Mouse (Mus musculus) heart, embryonic 16.5 days (tissue): ENCODE results near the gene Amh. TPM values are rescaled to one million over a fixed set of nuclear protein-coding genes. Genes with fewer than 3 reads are reported as not detected.

Source experiments
- ATAC-seq: fragments of 200-750 bp; cut with Nextera tagmentation; replicated peaks from 2 replicates; pipeline ENCODE4 v1.8.0; 2017; ENCODE audit warnings: moderate number of reproducible peaks; ENCODE audit not compliant: insufficient read depth, low FRiP score; ENCODE audit errors: extremely low read depth
- H3K27ac ChIP-seq: fragments of 300-500 bp; sonication (generic); 2 replicates; pipeline ENCODE4 v1.5.1; 2014; ENCODE audit warnings: mild to moderate bottlenecking, low read length, control low read depth, moderate library complexity
- H3K27me3 ChIP-seq: fragments of 300-500 bp; sonication (generic); 2 replicates; pipeline ENCODE4 v1.6.1; 2014; ENCODE audit warnings: low read length, mixed read lengths; ENCODE audit not compliant: control insufficient read depth, insufficient read depth
- H3K36me3 ChIP-seq: fragments of 300-500 bp; sonication (generic); 2 replicates; pipeline ENCODE4 v1.6.1; 2014; ENCODE audit not compliant: control insufficient read depth, insufficient read depth
- H3K4me1 ChIP-seq: fragments of 300-500 bp; sonication (generic); 2 replicates; pipeline ENCODE4 v1.6.1; 2014; ENCODE audit warnings: low read length, mixed read lengths; ENCODE audit not compliant: control insufficient read depth, insufficient read depth
- H3K4me2 ChIP-seq: fragments of 300-500 bp; sonication (generic); 2 replicates; pipeline ENCODE4 v1.6.1; 2014; ENCODE audit warnings: low read depth, mild to moderate bottlenecking, control low read depth, low read length
- H3K4me3 ChIP-seq: fragments of 300-500 bp; sonication (generic); 2 replicates; pipeline ENCODE4 v1.5.1; 2014; ENCODE audit warnings: mild to moderate bottlenecking, control low read depth, low read length
- H3K9ac ChIP-seq: fragments of 300-500 bp; sonication (generic); 2 replicates; pipeline ENCODE4 v1.6.1; 2014; ENCODE audit warnings: low read length, control low read depth
- H3K9me3 ChIP-seq: fragments of 300-500 bp; sonication (generic); replicated peaks from 2 replicates; pipeline ENCODE4 v1.6.1; 2016; ENCODE audit warnings: low read length; ENCODE audit not compliant: control insufficient read depth
- WGBS: fragments of 180-500 bp; shearing (Covaris S2); extraction: QIAGEN DNeasy Blood & Tissue Kit; methylation state at CpG from one replicate; pipeline ENCODE4 v1.1.7; 2014; 5-methylcytosine and 5-hydroxymethylcytosine counted together
- polyA plus RNA-seq: library from polyadenylated mRNA; unstranded; fragments of >200 nt; fragmentation: Nextera tagmentation; extraction: Ambion mirVana; gene quantifications from 2 replicates; pipeline ENCODE4 v1.2.1, GENCODE M21; 2015

Amh gene
- polyA plus RNA-seq, 1 experiment from 2014 or later = 0.13 TPM

DNA sequence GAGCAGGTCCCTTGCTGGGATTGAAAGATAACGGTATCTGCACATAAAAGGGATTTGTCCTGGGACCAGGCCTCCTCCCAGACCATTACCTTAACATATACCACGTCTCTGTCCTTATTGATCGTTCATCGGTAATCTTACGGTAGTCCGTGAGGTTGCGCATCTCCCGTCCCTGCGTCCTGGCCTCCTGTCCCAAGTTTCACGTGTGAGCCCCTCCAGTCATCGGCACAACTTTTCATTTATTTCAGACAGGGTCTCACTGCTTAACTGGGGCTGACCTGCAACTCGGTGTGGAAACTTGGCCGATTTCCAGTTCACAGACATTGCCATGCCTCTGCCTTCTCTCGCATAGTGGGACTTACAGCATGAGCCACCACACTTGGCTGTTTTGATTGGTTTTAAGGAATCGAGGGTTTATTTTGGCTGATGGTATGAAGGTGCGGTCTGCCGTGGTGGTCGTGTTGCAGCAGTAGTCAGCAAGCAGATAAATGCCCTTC lies 5.9 kb upstream of the Amh start:
- 1% methylated on average over 18 of the region's 18 CpGs for WGBS
- H3K36me3 ChIP-seq = peaks cover 52% of the 10 kb centered on the region
- no peak for ATAC-seq

DNA sequence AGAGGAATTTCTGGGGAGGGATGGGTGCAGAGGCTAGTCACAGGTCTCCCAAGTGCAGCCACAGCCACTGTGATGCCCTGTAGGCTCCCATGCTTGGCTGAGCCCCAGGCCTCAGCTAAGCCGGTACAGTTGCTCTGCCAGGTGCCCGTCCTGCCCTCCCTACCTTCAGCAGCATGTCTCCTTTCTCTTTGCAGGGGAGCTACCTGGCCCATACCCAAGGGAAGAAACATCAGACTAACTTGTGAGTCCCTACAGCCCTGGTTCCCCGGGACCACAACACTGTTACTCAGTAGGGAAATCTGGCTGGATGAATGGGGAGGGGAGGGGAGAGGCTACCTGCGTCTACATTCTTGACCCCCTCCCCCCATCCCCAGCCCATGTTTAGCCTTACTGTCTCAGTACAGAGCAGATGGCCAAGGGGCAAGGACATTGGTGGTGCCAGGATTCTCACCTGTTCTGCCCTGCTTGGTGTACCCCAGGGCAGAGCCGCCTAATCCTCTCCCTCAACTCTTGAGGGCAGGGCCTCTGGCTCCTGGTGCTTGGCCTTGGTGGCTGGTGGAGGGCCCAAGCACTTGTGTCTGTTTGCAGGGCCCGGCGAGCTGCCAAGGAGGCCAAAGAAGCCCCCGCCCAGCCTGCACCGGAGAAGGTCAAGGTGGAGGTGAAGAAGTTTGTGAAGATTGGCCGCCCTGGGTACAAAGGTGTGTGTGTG lies 2.7 kb upstream of the Amh start:
- Histone ChIP-seq H3K36me3 (peaks cover 37% of the 10 kb centered on the region), H3K27ac (no peak overlapping the region), H3K4me1 (peaks cover 31% of the 10 kb centered on the region), H3K4me3 (no peak overlapping the region), H3K27me3 (peaks cover 2% of the 10 kb centered on the region; the same call in 1 of the 2 replicates), H3K9ac (no peak overlapping the region), H3K9me3 (no peaks in the 10 kb centered on the region), H3K4me2 (no peak overlapping the region)
- 89% methylated on average over 10 of the region's 10 CpGs for WGBS
- ATAC-seq = no peak

More for the DNA sequence above, 5.9 kb upstream of the Amh start:
- H3K4me2 ChIP-seq = peak overlapping the region; percentile 81
- peaks cover 17% of the 10 kb centered on the region for H3K4me1 ChIP-seq
- no peaks in the 10 kb centered on the region for H3K27me3 ChIP-seq
- H3K4me3 ChIP-seq = peak overlapping the region; percentile 82
- H3K27ac ChIP-seq = peak overlapping the region; percentile 91
- no peaks in the 10 kb centered on the region for H3K9me3 ChIP-seq
- peak overlapping the region; percentile 92 for H3K9ac ChIP-seq

DNA sequence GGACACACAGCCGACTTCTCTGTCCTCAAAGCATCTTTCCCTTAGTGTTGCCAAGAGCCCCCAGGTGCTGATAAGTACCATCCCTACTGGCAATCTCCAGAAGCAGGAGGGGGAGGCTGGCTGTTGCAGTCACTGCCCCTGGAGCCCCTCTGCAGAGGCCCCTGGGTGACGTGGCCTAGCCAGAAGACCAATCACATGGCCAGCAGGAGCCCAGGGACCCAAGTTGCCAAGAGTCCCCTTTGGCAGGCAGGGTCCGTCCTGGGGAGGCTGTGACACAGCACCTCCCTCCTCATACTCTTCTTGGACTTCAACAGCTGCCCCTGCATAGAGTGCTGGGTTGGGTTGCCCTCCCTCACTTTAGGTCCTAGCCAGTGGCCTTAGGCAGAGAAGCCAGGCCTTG lies 2.0 kb upstream of the Amh start:
- peaks cover 37% of the 10 kb centered on the region for H3K36me3 ChIP-seq
- H3K4me2 ChIP-seq = no peak overlapping the region
- no peak overlapping the region for H3K4me3 ChIP-seq
- WGBS = 72% methylated on average over 3 of the region's 3 CpGs
- H3K4me1 ChIP-seq = peaks cover 35% of the 10 kb centered on the region
- no peak for ATAC-seq
- peaks cover 2% of the 10 kb centered on the region; the same call in 1 of the 2 replicates for H3K27me3 ChIP-seq
- no peak overlapping the region for H3K9ac ChIP-seq
- no peaks in the 10 kb centered on the region for H3K9me3 ChIP-seq
- H3K27ac ChIP-seq = no peak overlapping the region

DNA sequence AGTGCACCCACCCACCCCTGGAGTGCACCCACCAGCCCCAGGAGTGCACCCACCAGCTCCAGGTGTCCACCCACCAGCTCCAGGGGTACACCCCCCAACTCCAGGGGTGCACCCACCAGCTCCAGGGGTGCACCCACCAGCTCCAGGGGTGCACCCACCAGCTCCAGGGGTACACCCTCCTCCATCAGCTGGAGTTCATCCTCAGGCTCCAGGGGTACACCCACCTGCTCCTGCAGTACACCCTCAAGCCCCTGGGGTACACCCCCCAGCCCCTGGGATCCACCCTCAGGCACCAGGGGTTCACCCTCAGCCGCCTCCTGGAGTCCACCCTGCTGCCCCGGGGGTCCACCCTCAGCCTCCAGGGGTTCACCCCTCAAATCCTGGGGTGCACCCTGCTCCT lies 703 bp upstream of the Amh start:
- H3K36me3 ChIP-seq = peaks cover 37% of the 10 kb centered on the region
- H3K27ac ChIP-seq = no peak overlapping the region
- peaks cover 48% of the 10 kb centered on the region for H3K4me1 ChIP-seq
- no peak overlapping the region for H3K4me2 ChIP-seq
- WGBS = 97% methylated on average over 2 of the region's 2 CpGs
- peak overlapping the region; percentile 49; the same call in 1 of the 2 replicates for H3K9ac ChIP-seq
- H3K4me3 ChIP-seq = no peak overlapping the region
- peaks cover 2% of the 10 kb centered on the region; the same call in 1 of the 2 replicates for H3K27me3 ChIP-seq
- H3K9me3 ChIP-seq = no peaks in the 10 kb centered on the region
- no peak for ATAC-seq

DNA sequence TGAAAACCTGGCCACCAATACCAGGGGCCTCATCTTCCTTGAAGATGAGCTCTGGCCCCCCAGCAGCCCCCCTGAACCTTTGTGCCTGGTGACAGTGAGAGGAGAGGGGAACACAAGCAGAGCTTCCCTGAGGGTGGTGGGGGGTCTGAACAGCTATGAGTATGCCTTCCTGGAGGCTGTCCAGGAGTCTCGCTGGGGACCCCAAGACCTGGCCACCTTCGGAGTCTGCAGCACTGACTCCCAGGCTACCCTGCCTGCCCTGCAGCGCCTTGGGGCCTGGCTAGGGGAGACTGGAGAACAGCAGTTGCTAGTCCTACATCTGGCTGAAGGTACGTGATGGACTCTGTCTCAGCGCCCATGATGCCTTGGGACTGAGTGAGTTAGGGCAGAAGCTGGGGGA lies 279 bp downstream of the Amh start:
- no peak overlapping the region for H3K27ac ChIP-seq
- no peak overlapping the region for H3K4me3 ChIP-seq

DNA sequence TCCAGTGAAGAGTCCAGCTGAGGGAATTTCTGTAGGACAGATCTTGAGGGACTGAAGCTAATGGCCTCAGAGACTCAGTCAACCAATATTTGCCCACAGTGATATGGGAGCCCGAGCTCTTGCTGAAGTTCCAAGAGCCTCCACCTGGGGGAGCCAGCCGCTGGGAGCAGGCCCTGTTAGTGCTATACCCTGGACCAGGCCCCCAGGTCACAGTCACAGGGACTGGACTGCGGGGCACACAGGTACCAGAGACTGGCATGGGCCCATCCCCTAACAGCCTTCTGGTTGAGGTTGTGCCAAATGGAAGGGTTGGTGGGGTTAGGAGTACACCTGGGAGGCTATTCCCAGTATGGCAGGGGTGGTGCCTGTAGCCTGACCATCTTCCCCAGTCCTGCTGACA lies 882 bp downstream of the Amh start:
- Histone ChIP-seq H3K36me3 (peaks cover 34% of the 10 kb centered on the region), H3K27me3 (peaks cover 2% of the 10 kb centered on the region; the same call in 1 of the 2 replicates), H3K27ac (no peak overlapping the region), H3K9ac (no peak overlapping the region), H3K4me3 (no peak overlapping the region), H3K4me2 (no peak overlapping the region), H3K9me3 (no peaks in the 10 kb centered on the region), H3K4me1 (peaks cover 50% of the 10 kb centered on the region)
- WGBS = 16% methylated on average over 3 of the region's 3 CpGs
- peak; percentile 25; the same call in 1 of the 2 replicates for ATAC-seq

More for the DNA sequence above, 279 bp downstream of the Amh start:
- Histone ChIP-seq H3K9ac (peak overlapping the region; percentile 49; the same call in 1 of the 2 replicates), H3K4me2 (no peak overlapping the region), H3K9me3 (no peaks in the 10 kb centered on the region), H3K4me1 (peaks cover 48% of the 10 kb centered on the region), H3K27me3 (peaks cover 2% of the 10 kb centered on the region; the same call in 1 of the 2 replicates), H3K36me3 (peaks cover 34% of the 10 kb centered on the region)
- WGBS = 78% methylated on average over 5 of the region's 5 CpGs
- no peak for ATAC-seq

DNA sequence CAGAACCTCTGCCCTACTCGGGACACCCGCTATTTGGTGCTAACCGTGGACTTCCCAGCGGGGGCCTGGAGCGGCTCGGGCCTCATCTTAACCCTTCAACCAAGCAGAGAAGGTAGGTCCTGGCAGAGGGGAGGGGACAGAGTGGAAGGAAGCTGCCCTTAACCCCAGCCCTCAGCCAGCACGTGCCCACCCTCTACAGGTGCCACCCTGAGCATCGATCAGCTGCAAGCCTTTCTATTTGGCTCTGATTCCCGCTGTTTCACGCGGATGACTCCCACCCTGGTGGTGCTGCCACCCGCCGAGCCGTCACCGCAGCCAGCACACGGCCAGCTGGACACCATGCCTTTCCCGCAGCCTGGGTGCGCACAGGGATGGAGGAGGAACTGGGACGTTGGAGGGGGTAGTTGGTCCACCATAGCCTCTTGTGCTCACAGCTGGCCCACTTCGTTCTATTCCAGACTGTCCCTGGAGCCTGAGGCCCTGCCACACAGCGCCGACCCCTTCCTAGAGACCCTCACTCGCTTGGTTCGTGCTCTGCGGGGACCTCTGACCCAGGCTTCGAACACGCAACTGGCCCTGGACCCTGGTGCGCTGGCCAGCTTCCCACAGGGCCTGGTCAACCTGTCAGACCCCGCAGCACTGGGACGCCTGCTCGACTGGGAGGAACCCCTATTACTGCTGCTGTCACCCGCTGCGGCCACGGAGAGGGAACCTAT lies 1.5 kb downstream of the Amh start:
- peak overlapping the region; percentile 57 for H3K4me3 ChIP-seq
- H3K27me3 ChIP-seq = peaks cover 2% of the 10 kb centered on the region; the same call in 1 of the 2 replicates
- WGBS = 50% methylated on average over 34 of the region's 34 CpGs
- peaks cover 50% of the 10 kb centered on the region for H3K4me1 ChIP-seq
- no peak for ATAC-seq
- H3K36me3 ChIP-seq = peaks cover 30% of the 10 kb centered on the region
- H3K9ac ChIP-seq = peak overlapping the region; percentile 73
- H3K27ac ChIP-seq = peak overlapping the region; percentile 84
- H3K9me3 ChIP-seq = no peaks in the 10 kb centered on the region
- H3K4me2 ChIP-seq = peak overlapping the region; percentile 89

DNA sequence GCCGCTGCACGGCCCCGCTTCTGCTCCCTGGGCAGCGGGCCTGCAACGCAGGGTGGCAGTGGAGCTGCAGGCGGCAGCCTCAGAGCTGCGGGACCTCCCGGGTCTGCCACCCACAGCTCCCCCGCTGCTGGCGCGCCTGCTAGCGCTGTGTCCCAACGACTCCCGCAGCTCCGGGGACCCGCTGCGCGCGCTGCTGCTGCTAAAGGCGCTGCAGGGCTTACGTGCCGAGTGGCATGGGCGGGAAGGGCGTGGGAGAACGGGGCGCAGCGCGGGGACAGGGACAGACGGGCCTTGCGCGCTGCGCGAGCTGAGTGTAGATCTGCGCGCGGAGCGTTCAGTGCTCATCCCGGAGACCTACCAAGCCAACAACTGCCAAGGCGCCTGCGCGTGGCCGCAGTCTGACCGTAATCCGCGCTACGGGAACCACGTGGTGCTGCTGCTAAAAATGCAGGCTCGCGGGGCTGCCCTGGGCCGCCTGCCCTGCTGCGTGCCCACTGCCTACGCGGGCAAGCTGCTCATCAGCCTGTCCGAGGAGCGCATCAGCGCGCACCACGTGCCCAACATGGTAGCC lies 2.1 kb downstream of the Amh start:
- Histone ChIP-seq H3K9ac (peak overlapping the region; percentile 73), H3K4me1 (peaks cover 50% of the 10 kb centered on the region)
- WGBS = under 1% methylated on average over 58 of the region's 58 CpGs

More for the DNA sequence above, 2.1 kb downstream of the Amh start:
- Histone ChIP-seq H3K4me3 (peak overlapping the region; percentile 57), H3K36me3 (peaks cover 23% of the 10 kb centered on the region), H3K27me3 (peaks cover 2% of the 10 kb centered on the region; the same call in 1 of the 2 replicates), H3K27ac (peak overlapping the region; percentile 84), H3K4me2 (peak overlapping the region; percentile 89), H3K9me3 (no peaks in the 10 kb centered on the region)
- peak; percentile 75 for ATAC-seq
